Mouse (Mus musculus) hindlimb bud, embryonic 11.5 days (tissue): Measurements from ENCODE around the gene Plk2.
A peak's percentile ranks its signal among the peaks of the same experiment; 100 is the strongest.
"Not testable (repeated sequence)": the region's sequence is repeated elsewhere in the genome, so short reads cannot be mapped to it uniquely, and the experiment has no call there.

Experiments used
- DNase-seq: peaks from one replicate; pipeline ENCODE4 v3.0.0-alpha.2; 2012; ENCODE audit warnings: low read depth, low spot score; ENCODE audit errors: extremely low spot score

Gene Plk2

DNA sequence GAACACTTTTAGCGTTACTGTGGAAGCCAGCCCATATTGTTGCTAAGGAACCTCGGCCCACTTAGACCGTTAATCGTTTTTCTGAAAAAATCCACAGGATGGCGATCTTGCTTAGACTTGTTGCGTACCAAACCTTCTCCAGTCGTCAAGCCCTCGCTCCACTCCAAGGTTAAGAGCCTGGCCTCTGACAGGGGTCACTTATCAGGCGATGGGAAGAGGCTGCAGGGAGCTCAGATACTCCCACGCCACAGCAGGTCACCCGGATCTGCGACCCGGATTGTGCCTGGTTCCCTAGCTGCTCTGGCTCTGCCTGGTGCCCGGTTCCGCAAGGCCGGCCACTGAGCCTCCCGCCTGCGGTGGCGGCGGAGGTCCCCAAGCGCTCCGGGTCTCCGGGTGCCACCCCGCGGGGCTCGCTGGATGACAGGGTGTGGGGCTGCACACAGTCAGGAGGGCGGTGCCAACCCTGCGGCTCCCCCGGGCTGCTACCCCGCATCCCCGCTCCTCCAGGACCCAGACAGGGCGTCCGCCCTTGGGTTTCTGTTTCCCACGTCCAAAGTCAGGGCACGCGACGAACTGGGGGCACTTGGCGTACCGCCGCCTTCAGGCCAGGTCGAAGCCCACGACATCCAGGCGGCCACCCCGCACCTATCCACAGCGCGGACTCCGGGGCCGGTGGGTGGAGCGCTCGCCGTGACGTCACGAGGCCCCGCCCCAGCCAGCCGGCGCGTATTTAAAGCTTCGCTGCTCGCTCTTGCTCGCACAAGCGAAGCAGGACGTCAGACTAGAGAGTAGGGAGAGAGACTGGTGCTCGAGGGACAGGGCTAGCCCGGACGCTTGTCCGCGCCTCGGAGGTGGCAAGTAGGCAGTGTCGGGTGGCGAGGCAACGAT, at the start of gene Plk2:
TSS of gene Plk2 (plus strand) at position 756 of the 888 bp plus-strand sequence.
- DNase-seq: peak; percentile 67

GRCm38 (mm10) chr13:110346707-110347106, 48.1 kb upstream of the Plk2 start:
- DNase-seq: peak; percentile 35

DNA sequence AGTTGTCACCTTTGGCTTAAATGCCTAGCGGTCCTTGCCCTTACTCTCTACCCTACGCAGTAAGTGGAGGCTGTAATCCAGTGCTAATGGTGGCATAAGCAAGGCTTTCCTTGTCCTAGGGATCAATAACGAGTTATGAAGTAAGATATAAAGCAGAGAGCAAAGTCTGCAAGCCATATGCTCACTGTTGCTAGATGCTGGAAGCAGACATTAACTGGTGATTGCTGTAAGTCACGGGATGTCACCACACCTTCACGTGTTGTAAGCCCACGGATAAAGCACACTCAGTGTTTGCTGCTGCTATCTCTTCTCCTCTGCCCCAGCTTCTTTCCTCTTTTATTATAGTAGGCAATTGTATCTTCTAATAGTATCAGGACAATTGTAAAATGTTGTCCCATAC, 43.8 kb upstream of the Plk2 start:
- no peak for DNase-seq

DNA sequence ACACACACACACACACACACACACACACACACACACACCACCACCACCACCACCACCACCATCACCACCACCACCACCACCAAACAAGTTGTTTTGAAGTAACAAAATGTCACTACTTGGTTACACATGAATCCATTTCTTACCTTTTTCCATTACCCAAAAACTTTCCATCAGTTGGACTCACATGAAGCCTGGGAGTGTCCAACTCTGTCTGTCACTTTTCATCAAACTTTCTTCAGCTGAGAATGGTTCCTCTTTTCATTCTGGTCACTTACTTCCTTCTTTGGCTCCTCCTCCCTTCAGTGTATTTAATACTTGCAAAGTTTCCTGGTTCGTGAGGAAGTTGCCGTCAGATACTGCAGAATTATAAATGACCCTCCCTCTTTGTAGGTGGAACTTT, 37.9 kb upstream of the Plk2 start, which contains the start of gene Gapt:
TSS of gene Gapt (minus strand) at position 259 of the 400 bp plus-strand sequence.
- no peak for DNase-seq

DNA sequence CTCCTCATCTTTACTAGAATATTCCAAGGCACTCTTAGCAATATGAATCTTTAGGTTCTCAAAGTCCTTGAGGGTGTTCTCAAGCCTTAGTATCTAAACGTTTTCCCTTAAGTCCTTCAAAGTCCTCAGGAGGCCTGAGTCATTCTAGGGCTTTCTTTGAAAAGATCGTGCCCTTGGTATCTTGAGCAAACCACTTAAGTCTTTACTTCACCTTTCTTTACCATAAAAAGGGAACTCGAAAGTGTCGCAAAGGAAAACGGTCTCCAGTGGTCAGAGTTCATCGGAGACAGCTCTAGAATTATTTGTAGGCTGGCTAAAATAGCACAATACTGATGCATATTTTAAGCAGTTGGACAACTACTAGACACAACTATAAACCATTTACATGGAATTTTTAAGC, 31.1 kb upstream of the Plk2 start:
- no peak for DNase-seq

DNA sequence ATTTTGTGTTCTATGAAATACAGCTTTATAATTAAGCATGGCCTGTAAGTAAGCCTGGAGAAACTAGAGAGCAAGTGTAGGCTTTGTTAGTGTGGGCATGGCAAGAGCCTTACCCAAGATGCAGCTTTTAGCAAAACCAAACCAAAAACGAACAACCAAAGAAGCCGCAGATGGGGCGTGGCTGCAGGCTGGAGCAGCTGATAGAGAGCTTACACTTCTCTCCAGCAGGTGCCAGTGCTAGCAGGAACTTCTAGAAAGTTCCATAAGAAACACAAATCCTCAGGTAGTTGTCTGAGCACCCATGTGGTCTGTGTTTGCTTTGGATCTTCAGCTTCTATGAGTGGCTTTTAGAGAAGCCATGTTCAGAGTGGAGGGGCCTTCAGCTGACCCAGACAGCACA, 28.4 kb upstream of the Plk2 start:
- DNase-seq: no peak

DNA sequence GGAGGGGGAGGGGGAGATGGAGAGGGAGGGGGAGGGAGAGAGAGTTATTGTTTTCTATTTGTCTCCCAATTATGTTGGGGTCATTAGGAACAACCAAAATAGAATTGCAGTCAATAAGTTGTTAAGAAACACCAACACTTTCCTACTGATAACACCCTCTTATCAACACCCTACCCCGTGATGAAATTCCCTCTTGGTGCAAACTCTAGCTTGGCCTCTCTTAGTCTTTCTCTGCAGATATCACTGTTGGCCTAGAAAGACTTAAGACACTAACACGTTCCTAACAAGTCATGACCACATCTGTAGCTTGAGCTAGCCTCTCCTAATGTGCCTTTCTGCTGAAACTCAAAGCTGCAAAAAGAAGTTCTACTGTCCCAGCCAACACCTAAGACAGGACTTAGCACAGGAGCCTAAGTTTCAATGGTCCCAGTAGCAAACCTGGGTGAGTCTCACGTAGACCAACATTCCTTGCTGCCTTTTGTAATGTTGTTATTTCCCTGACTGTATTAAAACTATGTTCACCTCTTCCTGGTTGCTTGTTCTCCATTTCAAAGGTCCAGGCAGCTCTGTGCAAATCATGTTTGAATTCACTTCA, 26.8 kb upstream of the Plk2 start:
- no peak for DNase-seq

DNA sequence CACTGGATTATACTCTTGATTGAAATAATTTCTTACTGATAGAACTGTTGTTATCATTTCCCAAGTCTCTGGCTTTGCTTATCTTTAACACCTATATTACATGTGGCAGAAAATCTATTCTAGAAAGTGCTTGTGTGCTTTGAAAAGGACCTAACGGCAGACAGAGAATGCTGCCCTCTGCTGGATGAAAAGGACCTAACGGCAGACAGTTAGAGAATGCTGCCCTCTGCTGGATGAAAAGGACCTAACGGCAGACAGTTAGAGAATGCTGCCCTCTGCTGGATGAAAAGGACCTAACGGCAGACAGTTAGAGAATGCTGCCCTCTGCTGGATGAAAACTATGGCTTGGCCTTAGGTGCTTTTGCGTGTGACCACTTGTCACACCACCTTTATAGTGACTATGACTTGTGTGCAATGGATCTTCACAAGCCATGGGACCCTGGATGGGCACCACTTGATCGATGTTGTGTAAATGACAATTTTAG, 26.2 kb upstream of the Plk2 start:
- not testable (repeated sequence) for DNase-seq

DNA sequence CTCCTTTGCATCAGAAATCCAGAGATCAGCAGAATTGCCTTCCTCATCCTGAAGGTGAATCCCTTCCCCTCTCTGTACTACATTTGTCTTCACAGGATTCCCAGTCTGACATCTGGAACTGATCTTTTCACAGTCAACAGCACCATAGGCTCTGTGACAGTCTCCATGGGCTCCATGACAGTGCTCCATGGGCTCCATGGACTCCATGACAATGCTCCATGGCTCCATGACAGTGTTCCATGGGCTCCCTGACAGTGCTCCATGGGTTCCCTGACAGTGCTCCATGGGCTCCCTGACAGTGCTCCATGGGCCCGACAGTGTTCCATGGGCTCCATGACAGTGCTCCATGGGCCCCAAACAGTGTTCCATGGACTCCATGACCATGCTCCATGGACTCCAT, 25.2 kb upstream of the Plk2 start:
- no peak for DNase-seq

DNA sequence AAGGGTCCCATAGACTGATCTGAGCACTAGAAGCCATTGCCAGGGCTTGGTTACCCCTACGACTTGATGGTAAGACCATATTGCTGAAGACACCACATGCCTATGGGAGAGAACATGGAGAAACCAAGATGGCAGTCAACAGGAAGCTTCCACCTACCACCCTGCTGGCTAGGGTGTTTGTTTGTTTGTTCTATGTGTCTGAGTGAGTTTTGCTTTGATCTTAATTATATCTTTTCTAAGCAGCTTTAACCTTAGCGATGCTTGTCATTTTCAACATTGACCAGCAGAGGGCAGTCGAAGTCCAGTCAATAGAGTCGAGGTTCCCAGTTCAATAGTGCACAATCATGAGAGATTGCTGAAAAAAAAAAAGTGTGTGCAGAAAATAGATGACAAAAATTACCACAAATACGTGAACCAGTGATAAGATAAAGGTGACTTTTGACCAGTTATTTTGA, 12.4 kb upstream of the Plk2 start:
- DNase-seq: no peak

DNA sequence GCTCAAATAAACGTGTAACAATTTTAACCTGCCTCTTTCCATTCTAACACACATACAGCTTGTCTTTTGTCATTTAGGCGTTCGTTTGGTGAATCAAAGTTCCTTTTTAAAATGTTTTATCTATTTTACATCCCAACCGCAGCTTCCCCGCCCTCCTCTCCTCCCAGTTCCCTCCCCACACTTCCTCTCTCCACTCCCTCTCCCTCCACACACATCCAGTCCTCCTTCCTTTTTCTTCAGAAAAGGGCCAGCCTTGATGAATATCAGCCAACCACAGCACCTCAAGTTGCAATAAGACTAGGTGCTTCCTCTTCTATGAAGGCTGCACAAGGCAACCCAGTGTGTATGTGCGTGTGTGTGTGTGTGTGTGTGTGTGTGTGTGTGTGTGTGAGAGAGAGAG, 10.3 kb upstream of the Plk2 start:
- DNase-seq: no peak

- DNase-seq: no peak
Observed at GRCm38 (mm10) chr13:110392210-110392609, 2.6 kb upstream of the Plk2 start.

DNA sequence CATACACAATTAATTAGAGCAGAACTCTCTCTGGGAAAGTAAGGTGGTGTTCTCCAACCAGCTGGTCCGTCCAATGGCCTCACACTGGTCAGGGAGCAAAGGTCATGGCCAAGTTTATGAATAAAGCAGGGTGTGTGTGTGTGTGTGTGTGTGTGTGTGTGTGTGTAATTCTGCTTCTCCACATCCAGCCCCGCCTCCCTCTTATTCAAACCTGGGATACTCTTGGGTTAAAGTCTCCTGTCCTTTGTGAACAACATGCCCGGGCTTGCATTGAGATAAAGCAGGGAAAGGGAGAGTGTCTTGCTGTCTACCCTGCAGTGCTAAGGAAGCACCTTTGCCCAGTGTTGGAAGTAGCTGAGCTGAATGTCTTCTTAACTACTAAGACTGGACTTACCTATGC, 2.2 kb upstream of the Plk2 start:
- no peak for DNase-seq

DNA sequence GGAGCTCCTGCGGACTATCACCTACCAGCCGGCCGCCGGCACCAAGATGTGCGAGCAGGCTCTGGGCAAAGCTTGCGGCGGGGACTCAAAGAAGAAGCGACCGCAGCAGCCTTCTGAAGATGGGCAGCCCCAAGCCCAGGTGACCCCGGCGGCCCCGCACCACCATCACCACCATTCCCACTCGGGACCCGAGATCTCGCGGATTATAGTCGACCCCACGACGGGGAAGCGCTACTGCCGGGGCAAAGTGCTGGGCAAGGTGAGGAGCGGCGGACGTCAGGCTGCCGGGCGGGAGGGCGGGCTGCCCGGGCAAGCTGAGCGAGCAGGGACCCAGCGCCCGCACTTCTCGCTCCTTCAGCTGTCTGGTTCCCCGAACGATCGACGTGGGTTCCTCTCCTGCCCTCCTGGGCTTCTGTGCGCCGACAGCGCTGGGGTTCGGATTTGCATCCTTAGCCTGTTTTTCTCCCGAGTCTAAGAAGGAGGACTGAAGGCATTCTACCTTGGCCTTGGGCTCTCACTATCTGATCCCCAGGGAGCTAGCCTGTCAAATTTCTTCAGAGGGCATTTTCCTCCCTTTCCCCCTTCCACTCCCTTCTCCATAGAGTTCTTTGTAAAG, 441 bp downstream of the Plk2 start:
- no peak for DNase-seq

- DNase-seq: no peak
Observed at GRCm38 (mm10) chr13:110395916-110396685, 1.3 kb downstream of the Plk2 start.

GRCm38 (mm10) chr13:110397750-110398149, 2.9 kb downstream of the Plk2 start:
- DNase-seq: no peak

- DNase-seq: no peak
Observed at GRCm38 (mm10) chr13:110398513-110399270, 3.8 kb downstream of the Plk2 start.

DNA sequence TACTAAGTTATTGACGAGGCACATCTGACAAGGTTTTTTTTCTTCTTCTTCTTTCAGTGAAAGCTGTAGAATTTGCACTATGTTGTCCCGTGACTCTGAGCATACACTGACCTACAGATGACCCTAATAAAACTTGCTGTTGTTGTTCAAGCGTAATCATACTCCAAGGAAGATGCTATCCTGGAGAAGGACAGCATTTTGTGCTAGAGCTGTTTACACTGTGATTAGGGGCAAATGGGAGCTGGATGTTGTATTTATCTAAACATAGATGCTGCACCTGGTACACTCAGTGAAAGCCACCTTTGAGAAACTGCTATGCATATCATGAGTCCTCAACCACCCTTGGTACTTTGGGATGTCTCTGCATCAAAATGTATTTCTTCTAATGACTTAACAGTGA, 6.6 kb downstream of the Plk2 start:
- no peak for DNase-seq

- DNase-seq: no peak
Observed at GRCm38 (mm10) chr13:110401877-110402276, 7.0 kb downstream of the Plk2 start.

DNA sequence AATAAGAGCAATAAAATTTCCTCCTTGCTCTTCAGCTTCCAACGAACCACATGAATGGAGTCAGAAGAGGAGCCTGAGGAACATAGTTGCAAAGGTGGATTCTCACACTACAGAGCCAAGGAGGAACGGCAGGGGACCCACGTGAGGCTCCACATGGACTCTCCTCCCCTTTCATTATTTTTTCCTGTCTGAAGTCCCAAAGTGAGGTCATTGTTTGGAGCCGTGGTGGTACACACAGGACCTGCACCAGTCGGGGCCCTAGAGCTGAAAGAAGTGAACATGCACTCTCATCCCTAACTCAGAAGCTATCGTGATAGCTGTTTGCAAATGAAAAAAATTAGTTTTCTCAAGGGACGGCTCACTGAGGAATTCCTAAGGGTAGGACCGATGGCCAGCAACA, 9.2 kb downstream of the Plk2 start:
- no peak for DNase-seq
